Mouse (Mus musculus) liver, adult 2 months (tissue): ENCODE measurements at regions not wholly inside any gene's neighbourhood (a gene's known extent, or its start where the extent isn't known, plus 50 kb on each side); places are given as distances from the start of the nearest gene placed in this dataset.

Experiments
- DNase-seq: peaks from one replicate; pipeline ENCODE4 v3.0.0-alpha.2; 2011; ENCODE audit warnings: low read depth, low spot score; ENCODE audit errors: extremely low read depth
- H3K27ac ChIP-seq: fragments of 200-500 bp; replicated peaks from 2 replicates; pipeline ENCODE4 v1.5.1; 2012; ENCODE audit warnings: low read depth, mild to moderate bottlenecking, control low read depth, inconsistent platforms, low read length; ENCODE audit not compliant: insufficient read depth
- H3K27me3 ChIP-seq: fragments of 200-500 bp; 2 replicates; pipeline ENCODE4 v1.6.1; 2012; ENCODE audit warnings: mild to moderate bottlenecking, moderate library complexity, low read length, inconsistent platforms; ENCODE audit not compliant: control insufficient read depth, insufficient read depth
- H3K36me3 ChIP-seq: fragments of 200-500 bp; 2 replicates; pipeline ENCODE4 v1.6.1; 2012; ENCODE audit warnings: low read length, inconsistent platforms; ENCODE audit not compliant: control insufficient read depth, insufficient read depth
- H3K4me1 ChIP-seq: fragments of 200-500 bp; 2 replicates; pipeline ENCODE4 v1.6.1; 2011; ENCODE audit warnings: low read length; ENCODE audit not compliant: control insufficient read depth, insufficient read depth
- H3K4me3 ChIP-seq: fragments of 200-500 bp; 2 replicates; pipeline ENCODE4 v1.5.1; 2011; ENCODE audit warnings: low read depth, mild to moderate bottlenecking, control low read depth, low read length, moderate library complexity; ENCODE audit not compliant: insufficient read depth
- H3K79me2 ChIP-seq: fragments of 200-500 bp; 2 replicates; pipeline ENCODE4 v1.6.1; 2012; ENCODE audit warnings: inconsistent platforms, mild to moderate bottlenecking, low read length, moderate library complexity; ENCODE audit not compliant: control insufficient read depth, insufficient read depth
- H3K9ac ChIP-seq: fragments of 200-500 bp; 2 replicates; pipeline ENCODE4 v1.6.1; 2012; ENCODE audit warnings: low read depth, mild to moderate bottlenecking, control low read depth, inconsistent platforms, low read length
- CTCF ChIP-seq: fragments of 200-500 bp; IDR thresholded peaks from 2 replicates; pipeline ENCODE4 v1.5.1; 2011; ENCODE audit warnings: low read depth, low read length, control low read depth
- POLR2A ChIP-seq: fragments of 200-500 bp; IDR thresholded peaks from 2 replicates; pipeline ENCODE4 v1.6.1; 2011; ENCODE audit warnings: low read length, control low read depth; ENCODE audit not compliant: insufficient read depth; ENCODE audit errors: extremely low read depth
- WGBS: fragments of 180-500 bp; shearing (Covaris S2); methylation state at CpG from one replicate; pipeline ENCODE4 v1.1.7; 2018; 5-methylcytosine and 5-hydroxymethylcytosine counted together

GRCm38 (mm10) chr5:76058011-76058410 lies 79.8 kb upstream of the Kdr start:
- no peak for TF ChIP-seq POLR2A
- TF ChIP-seq CTCF, result no peak
- no peaks in the 10 kb centered on the region for H3K27me3 ChIP-seq
- no peak overlapping the region for H3K27ac ChIP-seq
- 75% methylated on average over 7 of the region's 7 CpGs for WGBS
- no peak for DNase-seq
- H3K4me3 ChIP-seq, result no peak overlapping the region
- no peak overlapping the region for H3K9ac ChIP-seq
- no peaks in the 10 kb centered on the region for H3K79me2 ChIP-seq
- H3K4me1 ChIP-seq, result no peaks in the 10 kb centered on the region; the same call in 1 of the 2 replicates
- no peaks in the 10 kb centered on the region for H3K36me3 ChIP-seq

GRCm38 (mm10) chr5:76055849-76056248 lies 77.6 kb upstream of the Kdr start:
- H3K36me3 ChIP-seq, result no peaks in the 10 kb centered on the region
- DNase-seq, result no peak
- no peaks in the 10 kb centered on the region for H3K4me1 ChIP-seq
- no peak overlapping the region for H3K4me3 ChIP-seq
- TF ChIP-seq POLR2A (no peak), CTCF (no peak)
- no peaks in the 10 kb centered on the region for H3K27me3 ChIP-seq
- no peaks in the 10 kb centered on the region for H3K79me2 ChIP-seq
- 86% methylated on average over 2 of the region's 2 CpGs for WGBS
- H3K9ac ChIP-seq, result no peak overlapping the region
- no peak overlapping the region for H3K27ac ChIP-seq

- Histone ChIP-seq H3K36me3 (no peaks in the 10 kb centered on the region), H3K4me3 (no peak overlapping the region), H3K4me1 (no peaks in the 10 kb centered on the region), H3K9ac (no peak overlapping the region), H3K27me3 (no peaks in the 10 kb centered on the region), H3K79me2 (no peaks in the 10 kb centered on the region), H3K27ac (no peak overlapping the region)
- no peak for DNase-seq
- no peak for TF ChIP-seq POLR2A
- no peak for TF ChIP-seq CTCF
- 97% methylated on average over 1 of the region's 1 CpGs for WGBS
Observed at GRCm38 (mm10) chr5:76052782-76053181, 74.5 kb upstream of the Kdr start.

- Histone ChIP-seq H3K36me3 (no peaks in the 10 kb centered on the region), H3K4me1 (no peaks in the 10 kb centered on the region)
- WGBS, result 86% methylated on average over 2 of the region's 2 CpGs
Observed at GRCm38 (mm10) chr5:76051658-76052057, 73.4 kb upstream of the Kdr start.

GRCm38 (mm10) chr5:76048103-76048874 lies 70.0 kb upstream of the Kdr start:
- H3K36me3 ChIP-seq, result no peaks in the 10 kb centered on the region
- H3K4me3 ChIP-seq, result no peak overlapping the region
- peaks cover 9% of the 10 kb centered on the region; the same call in 1 of the 2 replicates for H3K4me1 ChIP-seq
- TF ChIP-seq POLR2A (no peak), CTCF (no peak)
- WGBS, result 83% methylated on average over 9 of the region's 9 CpGs
- no peak overlapping the region for H3K9ac ChIP-seq
- no peaks in the 10 kb centered on the region for H3K79me2 ChIP-seq
- no peak overlapping the region for H3K27ac ChIP-seq
- no peak for DNase-seq
- H3K27me3 ChIP-seq, result no peaks in the 10 kb centered on the region

More at GRCm38 (mm10) chr5:76051658-76052057, 73.4 kb upstream of the Kdr start:
- Histone ChIP-seq H3K4me3 (no peak overlapping the region), H3K9ac (no peak overlapping the region), H3K27me3 (no peaks in the 10 kb centered on the region), H3K27ac (no peak overlapping the region), H3K79me2 (no peaks in the 10 kb centered on the region)
- no peak for DNase-seq
- TF ChIP-seq CTCF (no peak), POLR2A (no peak)
